Mouse (Mus musculus) ovary, postnatal 36 days (tissue): ENCODE results near the gene Lmx1b.

ENCODE experiments used
- DNase-seq: peaks from one replicate; pipeline ENCODE4 v3.0.0; 2022; ENCODE audit warnings: low spot score, mixed read lengths

Lmx1b gene

GRCm38 (mm10) chr2:33543429-33544202, 96.7 kb downstream of the Lmx1b start:
- no peak for DNase-seq

- peak; percentile 40 for DNase-seq
These were observed 97.4 kb downstream of the Lmx1b start for GRCm38 (mm10) chr2:33542696-33543428.

GRCm38 (mm10) chr2:33525274-33526055, 114.8 kb downstream of the Lmx1b start:
- DNase-seq = no peak

- no peak for DNase-seq
These were observed 124.5 kb downstream of the Lmx1b start for GRCm38 (mm10) chr2:33515856-33516255.

GRCm38 (mm10) chr2:33515431-33515830, 124.9 kb downstream of the Lmx1b start:
- no peak for DNase-seq
